Mouse (Mus musculus) WW6 (cell line): ENCODE data around the gene Slc39a9.

Experiments
- DNase-seq: peaks from one replicate; pipeline ENCODE4 v3.0.0-alpha.2; 2013; ENCODE audit warnings: low read depth, low spot score

Gene Slc39a9

DNA sequence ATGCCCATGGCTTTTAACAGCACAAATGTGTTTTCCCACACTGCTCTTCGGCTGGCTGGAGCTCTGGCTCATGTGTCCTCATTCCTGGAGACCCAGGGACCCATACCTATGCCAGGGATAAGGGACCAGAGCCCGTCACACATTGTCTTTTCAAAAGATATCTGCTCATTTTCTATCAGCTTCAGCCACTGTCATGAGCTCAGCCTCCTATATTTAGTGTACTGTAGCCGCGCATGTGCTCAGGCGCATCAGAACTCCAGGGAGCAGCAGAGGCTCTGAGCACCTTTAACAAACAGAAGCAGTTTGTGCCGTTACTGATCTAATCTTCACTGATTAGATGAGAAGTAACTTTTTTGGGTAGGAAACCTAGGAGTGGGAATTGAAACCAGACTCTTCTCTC, 72.2 kb downstream of the Slc39a9 start:
- no peak for DNase-seq

GRCm38 (mm10) chr12:80719141-80719540, 75.5 kb downstream of the Slc39a9 start:
- no peak for DNase-seq

- DNase-seq = no peak
These were observed 76.8 kb downstream of the Slc39a9 start for GRCm38 (mm10) chr12:80720507-80720906.

GRCm38 (mm10) chr12:80721458-80721857, 77.8 kb downstream of the Slc39a9 start:
- DNase-seq = peak; percentile 79

GRCm38 (mm10) chr12:80724853-80725559, 81.3 kb downstream of the Slc39a9 start:
- DNase-seq = no peak

DNA sequence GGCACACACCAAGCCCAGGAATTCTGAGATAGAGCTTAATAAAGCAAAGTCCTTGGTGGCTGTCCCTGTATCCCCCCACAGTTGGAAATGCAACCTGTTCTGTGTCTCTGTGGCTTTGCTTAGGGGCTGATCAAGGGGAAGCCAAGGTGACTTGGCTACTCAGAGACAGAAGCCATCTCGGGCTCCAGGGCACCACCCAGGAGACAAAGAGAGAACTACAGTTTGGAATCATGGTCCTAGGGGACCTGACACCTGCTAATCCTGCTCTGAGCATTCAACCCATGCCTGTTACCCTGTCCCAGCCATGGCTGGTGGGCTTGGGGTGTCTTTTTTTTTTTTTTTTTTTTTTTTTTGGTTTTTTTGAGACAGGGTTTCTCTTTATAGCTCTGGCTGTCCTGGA, 84.5 kb downstream of the Slc39a9 start:
- no peak for DNase-seq

- no peak for DNase-seq
These were observed 85.1 kb downstream of the Slc39a9 start for GRCm38 (mm10) chr12:80728814-80729213.

GRCm38 (mm10) chr12:80729758-80730530, 86.3 kb downstream of the Slc39a9 start:
- DNase-seq = no peak

DNA sequence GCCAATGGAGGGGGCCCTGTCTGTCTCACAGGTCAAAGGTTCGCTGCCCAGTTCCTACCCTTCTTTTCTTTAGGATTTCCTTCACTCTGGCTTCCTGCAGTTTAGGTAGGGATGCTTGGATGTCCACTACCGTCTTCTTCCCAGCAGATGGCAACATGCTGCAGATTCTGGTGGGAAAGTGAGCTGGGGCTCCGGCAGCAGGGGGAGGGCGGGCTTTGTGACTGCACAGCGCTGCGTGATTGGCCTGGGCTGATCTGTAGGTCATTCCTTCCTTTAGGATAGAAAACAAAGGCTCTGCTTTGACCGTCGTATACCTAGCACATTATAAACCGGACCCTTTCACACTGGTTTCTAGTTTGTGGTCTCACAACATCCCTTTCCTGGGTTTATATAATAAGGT, 86.9 kb downstream of the Slc39a9 start:
- DNase-seq = peak; percentile 54
